Mouse (Mus musculus): ENCODE measurements around the gene Rab11fip4.

- TF ChIP-seq CTCF (IDR thresholded peaks at IDR 0.05; ENCODE audit: low read depth) (peak; percentile 87), EP300 (IDR thresholded peaks at IDR 0.05; ENCODE audit: low read depth) (no peak)
Measured at GRCm38 (mm10) chr11:79686501-79687121, 95.6 kb downstream of the Rab11fip4 start.
